34 mouse cellular contexts compared by ENCODE assay signal in the genomic region with DNA sequence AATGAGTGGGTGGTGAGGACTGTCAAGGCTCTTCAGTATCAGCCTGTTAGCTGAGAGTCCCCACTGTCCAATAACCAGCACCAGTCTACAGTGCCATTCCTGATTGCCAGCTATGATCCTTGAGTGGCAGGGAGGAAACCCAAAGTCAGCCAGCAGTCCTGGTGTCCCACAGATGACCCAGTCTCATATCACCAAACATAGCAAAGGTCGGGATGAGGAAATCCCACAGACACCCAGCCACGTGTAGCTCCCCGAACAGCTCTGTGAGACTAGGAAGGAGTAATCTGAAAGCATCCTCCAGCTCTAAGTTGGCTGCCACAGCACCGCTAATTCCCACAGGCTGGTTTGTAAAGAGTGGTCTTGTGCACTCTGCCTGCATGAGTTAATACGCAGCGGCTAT. TPM values are rescaled to one million over a fixed set of nuclear protein-coding genes. Genes with fewer than 3 reads are reported as not detected.
"Had no signal": no experiment of that assay in that cellular context is flagged by ENCODE, and none has a peak within 500 bp of the region (broad histone marks: within the 10 kb centered on the region; RNA-seq: fewer than 3 reads in every experiment).

No protein-coding gene starts in this region.

- H3K4me3 ChIP-seq: heart, adult 2 months; heart, embryonic 10.5 days; heart, embryonic 12.5 days; heart, embryonic 13.5 days; heart, embryonic 15.5 days; hindbrain, embryonic 10.5 days; hindbrain, embryonic 12.5 days; hindbrain, embryonic 13.5 days; hindbrain, embryonic 15.5 days; intestine, embryonic 15.5 days; kidney, embryonic 15.5 days; layer of hippocampus, adult 2 months had no signal

- ATAC-seq: hindbrain, embryonic 16.5 days; hindbrain, postnatal 0 days; inflammation-experienced regulatory T-cells, adult 6 months; intestine, embryonic 15.5 days; intestine, embryonic 16.5 days; intestine, postnatal 0 days had no signal

- H3K9me3 ChIP-seq: heart, embryonic 10.5 days; heart, embryonic 12.5 days; heart, embryonic 13.5 days; heart, embryonic 15.5 days; hindbrain, embryonic 10.5 days; hindbrain, embryonic 12.5 days; hindbrain, embryonic 13.5 days; hindbrain, embryonic 15.5 days; intestine, embryonic 15.5 days; kidney, embryonic 15.5 days had no signal

- H3K27ac ChIP-seq: heart, adult 2 months; heart, embryonic 10.5 days; heart, embryonic 13.5 days; heart, embryonic 15.5 days; hindbrain, embryonic 10.5 days; hindbrain, embryonic 12.5 days; hindbrain, embryonic 13.5 days; hindbrain, embryonic 14.5 days; hindbrain, embryonic 15.5 days; hindbrain, postnatal 0 days; intestine, embryonic 15.5 days; kidney, embryonic 15.5 days; kidney, postnatal 0 days; layer of hippocampus, adult 2 months had no signal

- DNase-seq: heart, adult 2 months; heart, postnatal 10 days; heart, postnatal 14 days; heart, postnatal 36 days; heart, postnatal 4 days; kidney, adult 11 months; kidney, adult 18-20 months; kidney, adult 2 months; kidney, adult 8-10 months; kidney, adult 9 months; kidney, postnatal 10 days; kidney, postnatal 14 days; kidney, postnatal 25 days; kidney, postnatal 4 days; layer of hippocampus, adult 9-11 months had no signal

- H3K9ac ChIP-seq: heart, embryonic 12.5 days; heart, embryonic 13.5 days; heart, embryonic 15.5 days; hindbrain, embryonic 12.5 days; hindbrain, embryonic 13.5 days; hindbrain, embryonic 14.5 days; hindbrain, embryonic 15.5 days; intestine, embryonic 15.5 days; kidney, embryonic 15.5 days had no signal

- H3K36me3 ChIP-seq: heart, embryonic 10.5 days; heart, embryonic 12.5 days; heart, embryonic 13.5 days; heart, embryonic 15.5 days; hindbrain, embryonic 10.5 days; hindbrain, embryonic 12.5 days; hindbrain, embryonic 15.5 days; intestine, embryonic 15.5 days; kidney, embryonic 15.5 days had no signal

- H3K27me3 ChIP-seq: heart, embryonic 12.5 days; heart, embryonic 13.5 days; heart, embryonic 15.5 days; hindbrain, embryonic 12.5 days; hindbrain, embryonic 13.5 days; hindbrain, embryonic 15.5 days; intestine, embryonic 15.5 days; kidney, embryonic 15.5 days had no signal

- H3K4me2 ChIP-seq: heart, embryonic 11.5 days; heart, embryonic 12.5 days; heart, embryonic 13.5 days; heart, embryonic 15.5 days; hindbrain, embryonic 12.5 days; hindbrain, embryonic 13.5 days; hindbrain, embryonic 14.5 days; hindbrain, embryonic 15.5 days; intestine, embryonic 15.5 days; kidney, embryonic 15.5 days had no signal

RNA-seq across cellular contexts. Expression of gene Smpd3, which starts 33.5 kb away (rescaled TPM):
- polyA plus RNA-seq: inflammation-experienced regulatory T-cells, adult 6 months had no signal
